Mouse (Mus musculus) cerebellum, postnatal 10 days (tissue): ENCODE data around the gene Txn2.
"Not testable (repeated sequence)": the region's sequence is repeated elsewhere in the genome, so short reads cannot be mapped to it uniquely, and the experiment has no call there.

Experiments used
- DNase-seq, 2 experiments: peaks; one replicate each; pipeline ENCODE4 v3.0.0; 2021; ENCODE audit warnings: mixed read lengths in 2 of 2

The Txn2 gene

GRCm38 (mm10) chr15:77874807-77875206 is 54.0 kb downstream of the Txn2 start:
- no peak for DNase-seq

GRCm38 (mm10) chr15:77874310-77874709 is 54.5 kb downstream of the Txn2 start:
- no peak for DNase-seq

GRCm38 (mm10) chr15:77873564-77873963 is 55.2 kb downstream of the Txn2 start:
- DNase-seq: peak; percentile 26 to 36

GRCm38 (mm10) chr15:77872996-77873395 is 55.8 kb downstream of the Txn2 start:
- DNase-seq: no peak

- no peak for DNase-seq
These were observed 60.5 kb downstream of the Txn2 start for GRCm38 (mm10) chr15:77868340-77868739.

- not testable (repeated sequence) for DNase-seq
These were observed 61.4 kb downstream of the Txn2 start for GRCm38 (mm10) chr15:77867231-77867968.

- DNase-seq: no peak
These were observed 62.1 kb downstream of the Txn2 start for GRCm38 (mm10) chr15:77866583-77867220.
